Mouse (Mus musculus): ENCODE results near the gene Clstn2. TPM values are rescaled to one million over a fixed set of nuclear protein-coding genes. Genes with fewer than 3 reads are reported as not detected.

Gene Clstn2
- total RNA-seq, 2 experiments from 2014 or later = not detected

DNA sequence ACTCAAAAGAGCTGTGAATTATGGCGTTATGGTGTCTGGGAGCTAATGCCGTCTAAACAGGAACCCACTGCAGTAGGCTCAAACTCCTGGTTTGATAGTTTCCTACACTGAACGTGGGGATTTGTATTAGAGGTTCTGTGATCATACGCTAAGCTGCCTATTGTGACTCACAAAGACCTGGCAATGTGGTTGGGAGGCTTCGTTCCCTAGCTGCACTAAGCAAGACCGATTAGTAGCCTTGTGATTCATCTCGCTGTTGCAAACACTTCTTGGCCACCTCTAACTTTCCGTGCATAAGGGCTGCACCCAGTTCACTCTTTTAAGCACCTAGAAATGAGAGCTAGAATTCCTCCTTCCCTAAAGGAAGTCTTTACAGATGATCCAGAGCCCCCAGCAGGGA, 429.3 kb downstream of the Clstn2 start:
- ATAC-seq (ENCODE audit: poor library complexity, severe bottlenecking) = no peak

DNA sequence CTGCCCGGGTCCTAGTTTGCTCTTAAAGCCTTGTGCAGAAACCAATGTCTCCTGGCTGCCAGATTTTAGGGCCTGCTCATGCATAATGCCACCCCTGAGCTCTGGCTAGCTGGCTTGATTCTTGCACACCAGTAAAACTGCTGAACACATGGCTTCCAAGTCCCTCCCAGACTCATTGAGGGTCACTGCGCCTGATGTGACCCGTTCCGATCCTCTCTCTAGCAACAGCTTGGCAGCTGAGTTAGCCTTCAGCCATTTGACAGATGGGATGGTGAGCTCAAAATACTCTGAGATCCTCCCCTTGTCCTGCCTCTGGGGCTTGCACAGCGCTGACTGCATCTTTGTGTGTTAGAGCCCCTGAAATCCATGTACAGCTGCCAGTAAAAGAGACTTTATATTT, 430.5 kb downstream of the Clstn2 start:
- ATAC-seq (ENCODE audit: poor library complexity, severe bottlenecking) = no peak

DNA sequence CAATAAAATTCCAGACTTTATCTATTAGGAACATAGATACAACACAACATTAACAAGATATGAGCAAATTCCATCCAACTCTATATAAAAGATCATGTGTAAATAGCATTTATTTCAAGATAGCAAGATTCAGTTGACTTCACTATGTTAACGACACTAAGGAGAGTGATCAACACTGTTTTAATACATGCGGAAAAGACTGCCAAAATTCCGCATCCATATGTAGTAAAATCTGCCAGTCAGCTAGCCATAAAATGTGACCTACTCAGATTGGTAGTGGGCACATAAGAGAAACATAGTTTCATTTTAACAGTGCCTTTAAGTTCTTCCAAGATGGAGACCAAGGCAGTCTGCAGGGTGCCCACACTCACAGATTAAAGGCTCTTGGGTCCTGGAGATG, 434.0 kb downstream of the Clstn2 start:
- no peak for ATAC-seq (ENCODE audit: poor library complexity, severe bottlenecking)

GRCm38 (mm10) chr9:97590712-97591111, 442.3 kb downstream of the Clstn2 start:
- ATAC-seq (ENCODE audit: poor library complexity, severe bottlenecking) = no peak

- no peak for ATAC-seq (ENCODE audit: poor library complexity, severe bottlenecking)
Observed at GRCm38 (mm10) chr9:97570881-97571280, 462.1 kb downstream of the Clstn2 start.

DNA sequence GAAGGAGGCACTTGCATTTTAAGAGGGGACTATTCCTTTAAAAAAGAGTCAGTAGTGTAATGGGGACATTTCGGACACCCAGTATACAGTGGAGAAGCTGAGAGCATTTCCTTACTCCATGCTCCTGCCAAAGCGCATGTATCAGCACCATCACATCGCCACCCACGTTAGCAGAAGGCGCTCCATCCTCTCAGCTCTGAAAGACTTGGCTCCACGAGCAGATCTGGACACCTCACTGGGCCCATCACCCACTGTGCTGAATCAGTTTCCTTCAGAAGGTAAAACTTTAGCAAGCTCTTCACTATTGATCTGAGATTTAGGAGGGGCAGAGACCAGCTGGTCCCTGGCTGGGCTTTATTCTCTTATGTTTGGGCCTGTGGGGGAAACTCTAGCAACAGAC, 469.9 kb downstream of the Clstn2 start:
- no peak for ATAC-seq (ENCODE audit: poor library complexity, severe bottlenecking)

DNA sequence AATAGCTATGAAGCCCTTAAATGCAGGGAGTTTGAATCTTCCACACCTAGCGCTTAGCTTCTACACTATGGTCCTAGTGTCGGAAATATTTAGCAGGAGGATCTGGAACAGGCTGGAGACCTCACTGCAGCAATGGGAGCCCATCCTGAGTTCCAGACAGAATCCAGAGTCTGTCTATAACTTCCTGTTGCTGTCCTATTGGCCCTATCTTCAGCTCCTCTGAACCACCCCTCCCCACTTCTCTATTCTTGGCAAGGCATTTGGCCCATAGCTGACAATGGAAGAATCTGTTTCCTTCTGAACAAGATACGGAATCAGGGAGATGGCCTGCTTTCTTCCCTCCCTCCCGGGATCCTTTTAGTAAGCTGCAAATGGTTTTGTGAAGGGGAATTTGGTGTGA, 488.6 kb downstream of the Clstn2 start:
- no peak for ATAC-seq (ENCODE audit: poor library complexity, severe bottlenecking)

- no peak for ATAC-seq (ENCODE audit: poor library complexity, severe bottlenecking)
Observed at GRCm38 (mm10) chr9:97541419-97541818, 491.6 kb downstream of the Clstn2 start.

- ATAC-seq (ENCODE audit: poor library complexity, severe bottlenecking) = no peak
Observed at GRCm38 (mm10) chr9:97538075-97538779, 494.8 kb downstream of the Clstn2 start.

DNA sequence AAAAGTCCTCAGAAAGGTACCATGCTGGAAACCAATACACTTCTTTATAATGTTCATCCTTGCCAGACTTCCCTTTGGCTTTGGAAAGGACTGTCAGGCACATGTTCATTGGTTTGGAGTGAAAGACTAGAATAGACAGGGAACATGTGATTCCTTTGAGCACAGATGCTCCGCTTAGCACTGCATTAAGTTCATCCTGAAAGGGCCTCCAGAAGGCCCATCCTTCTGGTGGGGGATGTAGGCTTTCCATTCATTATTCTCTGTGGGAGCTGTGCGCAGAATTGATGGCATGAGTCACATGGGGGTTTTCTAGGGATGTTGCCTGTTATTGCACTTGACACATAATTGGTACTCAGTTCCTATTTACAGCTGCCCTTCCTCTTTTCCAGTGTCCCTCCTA, 498.8 kb downstream of the Clstn2 start:
- ATAC-seq (ENCODE audit: poor library complexity, severe bottlenecking) = no peak

GRCm38 (mm10) chr9:97533306-97533705, 499.7 kb downstream of the Clstn2 start:
- ATAC-seq (ENCODE audit: poor library complexity, severe bottlenecking) = no peak

DNA sequence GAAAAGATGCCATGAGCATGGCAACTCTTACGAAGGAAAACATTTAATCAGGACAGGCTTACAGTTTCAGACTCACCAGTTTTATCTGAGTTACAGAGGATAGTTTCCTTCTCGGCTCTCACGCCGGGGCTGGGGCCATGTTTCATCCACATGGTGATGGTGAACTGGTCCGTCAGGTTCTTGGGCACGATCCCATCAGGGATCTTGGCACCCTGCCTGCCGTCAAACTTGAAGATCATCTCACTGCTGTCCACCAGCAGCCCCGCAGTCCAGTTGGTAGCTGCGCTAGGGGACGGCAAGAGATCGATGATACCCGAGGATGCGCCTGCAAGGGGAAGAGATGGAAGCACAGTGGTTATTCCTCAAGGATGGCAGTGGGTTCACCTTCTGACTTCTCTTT, 500.4 kb downstream of the Clstn2 start:
- no peak for ATAC-seq (ENCODE audit: poor library complexity, severe bottlenecking)

DNA sequence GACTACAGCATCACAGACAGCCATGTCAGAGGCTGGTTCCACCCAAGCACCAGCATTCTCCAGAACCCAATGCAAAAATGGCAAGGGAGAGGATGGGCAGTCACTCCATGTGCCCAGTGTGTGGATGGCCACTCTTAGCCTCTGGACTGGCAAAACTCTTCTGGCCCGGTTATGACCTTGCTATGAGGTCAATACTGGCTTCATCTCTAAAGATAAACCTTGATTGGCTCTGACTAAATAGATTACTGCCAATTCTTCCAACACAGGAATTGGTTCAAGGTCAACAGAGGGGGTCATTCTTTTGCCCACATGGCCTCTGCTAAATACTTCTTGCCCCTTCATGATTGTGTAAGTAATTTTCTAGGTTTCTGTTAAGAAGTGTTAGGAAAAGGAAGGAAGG, 505.1 kb downstream of the Clstn2 start:
- no peak for ATAC-seq (ENCODE audit: poor library complexity, severe bottlenecking)

DNA sequence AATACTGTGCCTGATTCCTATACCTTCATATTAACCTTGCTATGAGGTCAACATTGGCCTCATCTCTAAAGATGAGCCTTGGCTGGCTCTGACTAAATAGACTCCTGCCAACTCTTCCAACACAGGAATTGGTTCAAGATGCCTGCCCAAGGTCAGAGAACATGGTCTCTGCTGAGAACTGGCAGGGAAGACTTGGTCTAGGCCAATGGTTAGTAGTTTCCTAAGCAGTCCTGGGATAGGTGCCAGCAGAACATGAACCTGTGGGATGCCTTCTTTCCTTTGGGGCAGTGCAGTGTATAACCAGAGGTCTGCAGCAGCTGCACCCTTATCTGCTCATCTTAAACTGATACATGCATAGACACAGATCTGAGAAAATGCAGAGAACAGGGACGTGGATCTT, 505.7 kb downstream of the Clstn2 start:
- ATAC-seq (ENCODE audit: poor library complexity, severe bottlenecking) = no peak

GRCm38 (mm10) chr9:97525563-97525962, 507.4 kb downstream of the Clstn2 start:
- no peak for ATAC-seq (ENCODE audit: poor library complexity, severe bottlenecking)

DNA sequence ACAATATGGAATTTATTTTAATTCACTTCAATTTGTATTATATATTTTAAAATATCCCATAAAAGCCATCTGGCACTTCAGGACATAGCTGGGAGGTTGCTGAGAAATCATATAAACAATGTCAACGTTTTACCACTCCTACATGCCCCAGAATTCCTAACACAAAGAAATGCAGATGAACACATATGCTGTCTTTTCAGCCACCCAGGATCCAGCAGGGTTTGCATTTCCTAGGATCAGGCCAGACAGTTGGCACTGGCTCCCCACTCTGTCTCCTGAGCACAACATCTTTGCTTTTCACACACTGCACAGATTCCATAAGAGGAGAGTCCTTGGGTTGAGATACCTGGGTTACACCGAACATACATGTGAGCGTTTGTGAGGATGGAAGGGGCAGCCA, 508.1 kb downstream of the Clstn2 start:
- no peak for ATAC-seq (ENCODE audit: poor library complexity, severe bottlenecking)

DNA sequence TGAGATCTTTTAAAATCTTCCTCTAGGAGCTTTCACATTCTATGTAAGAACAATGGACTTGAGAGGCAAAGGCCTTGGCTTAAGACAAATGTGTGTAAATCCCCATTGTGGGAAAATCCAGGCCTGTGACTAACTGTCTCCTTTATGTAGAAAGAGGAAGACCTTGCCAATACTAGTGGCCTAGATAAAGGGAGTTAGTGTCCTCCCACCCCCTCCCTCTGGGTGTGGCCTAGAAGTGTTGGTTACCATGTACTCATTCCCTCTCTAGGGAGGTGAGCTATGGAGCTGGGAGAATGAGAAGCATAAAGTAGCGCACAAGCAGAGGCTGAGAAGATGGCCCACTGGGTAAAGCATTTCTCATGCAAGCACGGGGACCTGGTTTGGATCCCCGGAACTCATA, 512.2 kb downstream of the Clstn2 start:
- no peak for ATAC-seq (ENCODE audit: poor library complexity, severe bottlenecking)

- no peak for ATAC-seq (ENCODE audit: poor library complexity, severe bottlenecking)
Observed at GRCm38 (mm10) chr9:97517006-97517405, 516.0 kb downstream of the Clstn2 start.

GRCm38 (mm10) chr9:97514639-97515038, 518.3 kb downstream of the Clstn2 start:
- ATAC-seq (ENCODE audit: poor library complexity, severe bottlenecking) = no peak

GRCm38 (mm10) chr9:97512282-97512850, 520.6 kb downstream of the Clstn2 start:
- no peak for ATAC-seq (ENCODE audit: poor library complexity, severe bottlenecking)

DNA sequence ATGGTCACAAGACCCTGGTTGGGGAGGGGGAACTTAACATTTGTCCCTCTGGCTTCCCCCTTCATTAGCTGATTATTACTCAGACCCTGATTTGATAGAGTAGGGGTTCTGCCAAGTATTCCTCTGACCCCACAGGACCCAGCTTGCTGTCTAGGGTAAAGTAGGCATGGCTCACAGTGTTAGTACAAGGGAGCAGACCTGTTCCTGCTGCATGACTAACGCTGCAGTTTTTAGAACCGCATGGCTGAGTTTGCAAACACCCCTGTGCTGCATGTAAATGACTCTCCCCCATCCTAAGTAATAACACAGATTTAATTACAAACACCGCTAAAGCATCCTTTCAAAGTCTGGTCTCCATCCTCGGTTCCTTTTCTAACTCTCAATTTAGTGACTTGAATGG, 531.6 kb downstream of the Clstn2 start:
- ATAC-seq (ENCODE audit: poor library complexity, severe bottlenecking) = no peak

DNA sequence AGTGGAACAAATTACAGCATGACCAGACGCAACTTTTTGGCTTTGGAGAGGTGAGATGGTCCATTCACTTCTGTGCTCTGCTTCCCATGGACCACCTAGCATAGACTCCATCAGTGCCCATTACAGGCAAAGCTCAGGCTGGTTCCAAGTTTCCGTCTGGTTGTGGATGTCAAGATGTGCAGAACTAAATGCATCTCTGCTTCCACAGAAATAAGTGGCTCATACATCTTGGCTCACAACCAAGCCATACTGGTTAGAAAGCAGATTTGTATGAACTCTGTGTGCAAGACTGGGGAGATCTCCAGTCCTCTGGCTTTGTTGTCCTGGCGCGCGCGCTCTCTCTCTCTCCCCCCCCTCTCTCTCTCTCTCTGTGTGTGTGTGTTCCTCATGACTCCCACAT, 537.9 kb downstream of the Clstn2 start:
- ATAC-seq (ENCODE audit: poor library complexity, severe bottlenecking) = no peak

DNA sequence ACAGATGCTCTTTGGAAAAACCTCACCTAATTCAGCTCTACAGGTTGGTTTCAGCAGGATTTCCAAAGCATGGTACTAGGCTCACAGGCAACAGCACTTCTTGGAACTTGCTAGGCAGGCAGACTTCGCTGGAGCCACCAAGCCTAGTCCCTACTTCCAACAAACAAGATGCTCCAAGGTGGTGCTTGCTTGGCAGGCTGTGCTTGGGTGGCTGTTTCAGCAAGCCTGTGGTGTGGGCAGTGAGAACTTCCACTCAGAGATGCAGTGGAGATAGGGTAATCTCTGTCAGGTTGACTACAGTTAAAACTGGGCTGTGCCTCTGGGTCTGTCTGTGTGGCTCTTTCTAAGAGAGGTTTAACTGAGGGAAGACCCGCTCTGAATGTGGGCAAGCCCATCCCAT, 541.4 kb downstream of the Clstn2 start:
- no peak for ATAC-seq (ENCODE audit: poor library complexity, severe bottlenecking)

Measured in megakaryocyte, adult 5-6 weeks (primary cell).